Mouse (Mus musculus): Measurements from ENCODE around the gene Mast4.

- no peak for TF ChIP-seq CTCF (IDR thresholded peaks at IDR 0.05; ENCODE audit: low read depth)
- TF ChIP-seq EP300 (IDR thresholded peaks at IDR 0.05; ENCODE audit: low read depth): no peak
Measured at GRCm38 (mm10) chr13:103258106-103258505, 76.2 kb downstream of the Mast4 start.

Data from liver, embryonic 14.5 days (tissue).